Mouse (Mus musculus): ENCODE measurements around the gene Ccr1.
"Not testable (repeated sequence)": the region's sequence is repeated elsewhere in the genome, so short reads cannot be mapped to it uniquely, and the experiment has no call there.

Gene Ccr1

DNA sequence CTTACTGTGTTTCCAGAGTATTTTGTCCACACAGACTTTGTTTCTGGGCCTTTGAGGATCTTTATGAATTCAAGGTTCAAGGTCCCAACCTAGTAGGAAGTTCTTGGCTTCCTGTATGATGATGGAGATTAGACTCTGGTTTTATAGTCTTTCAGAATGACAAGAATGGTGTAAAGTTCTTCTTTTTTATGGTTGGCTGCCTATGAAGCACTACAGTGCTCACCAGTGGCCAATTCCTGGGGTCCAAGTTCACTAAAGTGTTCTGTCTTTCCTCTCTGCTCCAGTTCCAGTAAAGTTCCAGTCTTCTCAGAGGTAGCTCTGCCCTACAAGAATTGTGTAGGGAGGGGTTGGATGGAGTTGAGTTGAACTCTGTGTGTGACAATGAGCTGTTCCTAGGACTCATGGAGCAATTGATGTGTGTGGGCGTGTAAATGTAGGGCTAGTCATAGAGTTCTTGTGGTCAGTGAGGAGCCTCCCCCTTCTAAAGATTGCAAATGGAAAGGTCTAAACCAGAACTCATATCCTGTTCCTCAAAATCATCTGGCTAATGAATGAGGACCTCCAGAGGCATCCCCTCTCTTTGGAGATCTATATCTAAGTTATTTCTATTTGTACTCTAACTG, at the start of gene Ccr1:
Gene Ccr1 (minus strand): TSS at position 403 of the 623 bp plus-strand sequence.
- in situ Hi-C loops (cut with MboI, MseI) = no loop called here

DNA sequence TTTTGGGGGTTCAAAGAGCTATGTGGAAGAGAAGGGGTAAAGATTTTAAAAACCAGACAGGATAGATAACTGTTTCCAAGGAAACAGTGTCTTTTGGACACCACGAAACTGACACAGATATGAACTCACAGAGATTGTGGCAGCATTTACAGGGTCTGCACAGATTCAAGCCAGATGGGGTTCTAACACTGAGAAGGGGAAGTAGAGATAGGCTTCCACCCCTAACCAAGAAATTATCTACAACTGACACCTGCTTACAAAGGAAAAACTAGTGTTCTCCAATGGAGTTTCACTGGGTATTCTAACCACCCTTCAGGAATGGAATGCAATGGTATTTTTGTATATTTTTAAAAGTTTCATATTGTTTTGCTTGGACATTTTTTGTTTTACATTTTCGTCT, 47.6 kb upstream of the Ccr1 start:
- in situ Hi-C loops (cut with MboI, MseI) = no loop called here

DNA sequence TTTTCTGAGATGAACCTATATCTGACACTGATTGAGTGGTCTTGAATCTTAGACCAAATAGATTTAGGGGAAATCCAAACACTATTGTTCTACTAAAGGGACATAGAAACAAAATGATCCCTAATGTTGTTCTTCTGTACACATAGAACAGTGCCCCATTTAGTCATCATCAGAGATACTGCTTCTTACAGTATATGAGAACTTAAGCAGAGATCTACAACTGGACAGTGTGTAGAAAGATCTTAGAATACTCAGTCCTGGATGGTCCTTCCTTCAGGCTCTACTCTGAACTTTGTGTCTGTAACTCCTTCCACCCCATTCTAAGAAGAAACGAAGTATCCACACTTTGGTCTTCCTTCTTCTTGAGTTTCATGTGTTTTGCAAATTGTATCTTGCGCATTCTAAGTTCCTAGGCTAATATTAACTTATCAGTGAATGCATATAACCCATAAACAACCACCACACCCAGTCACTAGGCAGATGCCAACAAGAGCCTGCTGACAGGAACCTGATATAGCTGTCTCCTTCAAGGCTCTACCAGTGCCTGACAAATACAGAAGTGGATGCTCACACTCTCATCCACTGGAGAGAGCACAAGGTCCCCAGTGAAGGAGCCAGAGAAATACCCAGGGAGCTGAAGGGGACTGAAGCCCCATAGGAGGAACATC, 46.6 kb upstream of the Ccr1 start:
- in situ Hi-C loops (cut with MboI, MseI) = no loop called here

DNA sequence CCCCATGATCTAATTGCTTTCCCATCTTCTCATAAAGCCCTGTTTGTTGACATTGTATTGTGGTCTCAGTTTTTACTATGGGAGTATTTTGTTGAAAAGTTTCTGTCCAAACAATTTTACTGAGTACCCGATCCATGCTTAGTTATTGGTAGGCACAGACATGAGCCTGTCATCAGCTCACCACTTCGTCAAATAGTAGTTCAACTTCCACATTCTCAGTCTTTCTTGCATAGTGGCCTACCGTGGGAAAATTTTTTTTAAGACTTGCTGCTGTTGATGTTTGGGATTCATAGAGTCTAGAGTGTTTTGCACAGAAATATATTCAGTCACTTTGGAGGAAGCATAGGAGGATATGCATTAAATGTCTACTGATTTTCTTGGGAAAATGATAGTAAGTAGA, 44.8 kb upstream of the Ccr1 start:
- in situ Hi-C loops (cut with MboI, MseI) = no loop called here

DNA sequence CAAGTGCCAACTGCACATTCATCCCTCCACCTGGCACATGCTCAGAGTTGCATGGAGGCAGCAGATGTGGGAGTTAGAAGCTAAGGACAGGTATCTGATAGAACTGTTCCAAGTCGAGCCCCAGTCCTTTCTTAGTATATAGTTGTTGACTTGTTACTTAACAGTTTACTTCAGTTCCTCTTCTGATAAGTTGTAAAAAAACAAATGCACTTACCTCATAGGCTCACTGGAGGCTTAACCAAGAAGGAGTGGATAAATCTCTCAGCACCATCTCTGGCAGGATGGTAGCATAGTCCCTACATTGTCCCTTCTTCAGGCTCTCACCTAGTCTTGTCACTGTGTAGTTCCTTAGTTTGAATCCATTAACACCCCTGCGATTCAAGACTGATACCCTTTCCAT, 44.2 kb upstream of the Ccr1 start:
- in situ Hi-C loops (cut with MboI, MseI) = no loop called here

DNA sequence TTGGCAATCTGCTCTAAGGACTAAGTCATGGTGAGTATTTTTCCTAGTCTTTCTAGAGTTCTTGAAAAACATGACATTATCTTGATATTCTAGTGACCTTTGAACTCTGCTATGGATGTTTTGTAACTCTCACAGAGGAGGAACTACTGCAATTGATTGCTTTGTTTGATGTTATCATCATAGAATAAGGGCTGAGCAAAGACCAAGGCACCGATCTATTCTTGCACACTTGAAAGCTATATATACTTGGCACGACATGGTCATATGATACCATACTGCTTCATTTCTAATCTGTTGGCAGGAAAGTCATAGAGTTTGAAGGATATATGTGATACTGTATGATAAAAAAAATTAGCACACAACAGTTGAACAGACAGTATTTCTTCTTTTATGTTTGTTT, 31.3 kb upstream of the Ccr1 start:
- in situ Hi-C loops (cut with MboI, MseI) = no loop called here

DNA sequence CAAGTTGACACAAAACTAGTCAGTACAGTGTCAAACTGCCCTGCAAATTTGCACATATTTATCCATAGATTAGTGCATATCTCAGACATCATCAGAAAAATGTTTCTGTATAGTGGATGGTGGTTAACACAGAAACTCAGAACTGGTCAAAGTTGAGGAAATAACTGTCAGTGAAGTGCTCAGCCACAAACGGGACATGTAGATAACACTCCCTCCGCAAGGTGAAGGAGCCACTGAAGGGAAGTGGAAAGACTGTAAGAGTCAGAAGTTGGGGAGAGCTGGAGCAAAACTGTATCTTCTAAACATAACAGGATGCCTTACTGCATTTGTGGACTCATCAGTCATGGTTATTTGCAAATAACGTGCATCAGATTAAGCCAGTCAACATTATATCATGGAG, 29.2 kb upstream of the Ccr1 start:
- in situ Hi-C loops (cut with MboI, MseI) = no loop called here

DNA sequence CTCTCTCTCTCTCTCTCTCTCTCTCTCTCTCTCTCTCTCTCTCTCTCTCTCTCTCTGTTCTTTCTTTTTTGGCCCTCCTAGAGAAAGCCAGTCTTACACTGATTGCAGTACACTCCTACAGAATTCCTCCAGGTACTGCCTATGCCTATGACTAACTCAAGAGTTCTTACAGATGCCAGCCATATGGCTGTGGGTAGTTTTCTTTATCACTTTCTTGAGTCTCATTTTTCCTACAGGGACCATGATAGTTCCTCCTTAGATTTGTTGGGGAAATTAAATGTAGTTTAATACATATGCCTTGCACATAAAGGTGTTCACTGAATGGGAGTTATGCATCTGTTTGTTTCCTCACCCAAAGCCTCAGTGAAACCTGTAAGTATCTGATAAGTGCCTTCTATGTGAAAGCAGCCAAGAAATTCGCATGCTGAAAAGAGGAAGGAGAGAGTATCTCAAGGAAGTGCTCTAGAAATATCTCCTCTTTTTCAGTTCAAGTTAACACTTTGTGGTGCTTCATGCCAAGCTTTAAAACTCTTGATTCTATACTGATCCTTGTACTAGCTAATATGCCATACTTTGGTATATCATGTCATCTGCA, 22.9 kb upstream of the Ccr1 start:
- in situ Hi-C loops (cut with MboI, MseI) = no loop called here

DNA sequence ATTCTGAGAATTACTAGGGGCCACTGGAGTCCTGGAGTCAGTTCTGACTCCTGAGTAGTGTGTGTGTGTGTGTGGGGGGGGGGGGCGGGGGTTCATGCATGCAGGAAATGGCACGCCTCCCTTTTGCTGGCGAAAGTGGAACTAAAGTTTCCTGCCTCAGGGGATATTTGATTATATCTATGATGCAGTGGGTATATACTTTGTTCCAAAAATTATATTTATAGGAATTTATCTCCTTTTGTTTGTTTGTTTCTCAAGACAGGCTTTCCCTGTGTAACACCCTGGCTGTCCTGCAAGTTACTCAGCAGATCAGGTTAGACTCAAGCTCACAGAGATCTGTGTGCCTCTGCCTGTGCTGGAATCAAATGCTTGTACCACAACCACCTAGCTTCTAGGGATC, 21.2 kb upstream of the Ccr1 start:
- in situ Hi-C loops (cut with MboI, MseI) = no loop called here

DNA sequence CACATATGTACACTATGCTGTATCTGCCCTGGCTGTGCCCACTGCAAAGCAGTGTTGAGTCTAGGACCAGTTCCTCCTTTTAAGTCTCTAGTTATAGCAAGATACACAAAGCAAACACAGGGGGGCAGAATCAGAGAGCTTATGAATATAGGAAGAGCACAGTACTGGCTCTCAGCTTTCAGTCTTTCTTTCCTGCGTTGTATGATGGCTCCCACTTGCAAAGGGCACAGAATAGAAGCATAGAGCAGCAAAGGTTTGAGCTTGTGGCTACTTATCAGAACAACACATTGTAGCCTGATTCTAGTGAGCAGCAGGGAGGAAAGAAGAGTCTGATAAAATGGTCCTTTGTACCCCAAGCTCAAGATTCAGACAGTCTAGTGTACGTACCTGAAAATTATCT, 17.7 kb upstream of the Ccr1 start:
- in situ Hi-C loops (cut with MboI, MseI) = no loop called here

DNA sequence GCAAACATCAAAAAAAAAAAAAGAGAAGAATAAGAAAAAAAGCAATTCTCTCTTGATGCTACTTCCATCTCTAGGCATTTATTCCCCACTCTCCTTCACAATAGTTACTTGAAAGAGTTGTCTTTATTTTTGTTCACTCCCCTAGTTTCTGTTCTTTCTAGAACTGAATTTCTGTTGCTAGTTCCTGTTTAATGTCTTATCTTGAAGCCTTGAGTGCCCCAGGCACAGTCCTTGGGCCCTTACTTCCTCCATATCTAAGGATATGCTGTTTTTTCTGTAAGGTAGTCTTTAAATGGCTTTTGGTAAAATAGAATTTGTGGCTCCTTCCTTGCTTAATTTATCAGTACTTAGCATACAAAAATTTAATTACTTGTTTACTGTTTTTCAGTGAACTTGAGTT, 16.5 kb upstream of the Ccr1 start:
- in situ Hi-C loops (cut with MboI, MseI) = no loop called here

DNA sequence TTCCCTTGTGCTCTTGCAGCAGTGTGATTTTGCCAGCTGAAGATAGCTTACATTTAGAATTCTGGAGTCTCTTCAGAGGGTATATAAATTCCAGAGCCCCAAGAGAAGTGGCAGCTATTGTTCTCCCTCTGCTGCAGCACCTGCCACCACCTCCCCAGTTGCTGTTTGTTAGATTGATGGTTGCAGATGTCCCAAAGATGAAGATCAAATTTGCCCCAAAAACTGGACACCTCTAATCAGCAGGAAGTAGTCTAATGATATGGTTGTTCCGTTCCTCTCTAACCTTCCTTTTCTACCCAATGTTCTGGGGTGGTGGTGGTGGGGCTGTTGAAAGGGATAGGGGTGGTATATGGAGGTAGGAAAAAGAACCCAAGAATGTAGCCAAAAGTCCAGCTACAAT, 14.2 kb upstream of the Ccr1 start:
- in situ Hi-C loops (cut with MboI, MseI) = no loop called here

DNA sequence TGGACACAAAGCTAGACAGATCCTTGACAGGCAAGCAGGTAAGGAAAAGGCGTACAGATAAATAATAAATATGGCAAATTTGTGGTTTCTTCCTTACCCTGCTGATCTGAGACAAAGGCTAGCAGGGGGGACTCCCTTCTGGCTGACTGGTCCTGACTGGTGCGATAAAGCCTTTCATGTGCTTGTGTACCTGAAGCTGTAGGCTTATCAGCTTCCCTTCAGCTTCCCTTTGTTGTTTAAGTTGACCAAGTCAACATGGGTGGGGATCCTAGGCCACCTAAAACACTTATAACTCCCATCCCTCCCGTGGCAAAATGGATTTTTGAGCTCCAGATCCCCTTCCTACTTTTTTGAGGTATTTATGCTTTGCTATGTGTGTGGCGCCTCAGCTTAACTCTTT, 13.4 kb upstream of the Ccr1 start:
- in situ Hi-C loops (cut with MboI, MseI) = no loop called here

DNA sequence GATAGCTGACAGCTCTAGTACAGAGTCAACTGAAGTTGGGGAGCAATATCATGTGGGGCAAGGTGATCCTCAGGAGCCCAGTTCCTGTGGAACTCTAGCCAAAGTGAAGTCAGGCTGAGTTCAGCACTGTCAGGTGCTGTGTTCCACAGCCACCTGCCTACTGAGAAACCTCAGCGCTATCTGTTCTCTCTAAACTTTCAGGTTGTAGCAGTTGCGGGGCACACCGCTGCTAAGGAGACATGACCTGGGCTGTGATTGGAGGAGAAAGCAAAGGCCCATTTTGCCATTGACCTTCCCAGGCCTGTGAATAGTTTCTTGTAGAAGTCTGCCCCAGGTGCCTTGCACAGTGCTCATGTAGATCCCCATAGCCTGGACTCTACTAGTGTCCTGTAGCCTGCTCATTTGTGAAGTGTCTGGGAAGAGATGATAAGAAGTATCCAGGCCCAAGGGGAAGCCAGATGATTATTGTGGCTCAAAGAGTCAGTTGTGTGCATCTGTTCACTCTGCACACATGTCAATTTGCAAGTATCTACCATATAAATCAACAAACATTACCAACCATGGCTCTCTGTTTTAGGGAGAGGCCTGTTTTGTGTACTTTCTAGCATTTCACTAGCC, 12.5 kb upstream of the Ccr1 start:
- in situ Hi-C loops (cut with MboI, MseI) = not testable (repeated sequence)

DNA sequence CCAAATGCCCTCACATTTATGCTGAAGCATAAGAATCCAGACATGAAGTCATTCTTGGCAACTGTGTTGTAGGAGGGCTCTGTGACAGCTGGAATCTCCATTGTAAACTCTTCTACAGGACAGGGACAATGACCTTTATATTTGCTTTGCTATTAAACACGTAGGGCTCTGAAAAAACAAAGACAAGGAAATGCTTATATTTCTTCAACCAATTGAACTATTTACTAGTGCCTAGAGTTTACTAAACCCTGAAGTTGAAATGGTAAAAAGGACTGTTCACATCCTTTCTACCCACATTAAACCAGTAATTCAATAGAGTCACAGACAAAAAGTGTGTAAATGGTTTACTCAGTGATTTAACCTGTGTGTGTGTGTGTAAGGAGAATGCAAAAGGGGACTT, 9.8 kb upstream of the Ccr1 start, which contains the start of gene Ccr1l1:
Gene Ccr1l1 (minus strand): TSS at position 101 of the 400 bp plus-strand sequence.
- in situ Hi-C loops (cut with MboI, MseI) = no loop called here

DNA sequence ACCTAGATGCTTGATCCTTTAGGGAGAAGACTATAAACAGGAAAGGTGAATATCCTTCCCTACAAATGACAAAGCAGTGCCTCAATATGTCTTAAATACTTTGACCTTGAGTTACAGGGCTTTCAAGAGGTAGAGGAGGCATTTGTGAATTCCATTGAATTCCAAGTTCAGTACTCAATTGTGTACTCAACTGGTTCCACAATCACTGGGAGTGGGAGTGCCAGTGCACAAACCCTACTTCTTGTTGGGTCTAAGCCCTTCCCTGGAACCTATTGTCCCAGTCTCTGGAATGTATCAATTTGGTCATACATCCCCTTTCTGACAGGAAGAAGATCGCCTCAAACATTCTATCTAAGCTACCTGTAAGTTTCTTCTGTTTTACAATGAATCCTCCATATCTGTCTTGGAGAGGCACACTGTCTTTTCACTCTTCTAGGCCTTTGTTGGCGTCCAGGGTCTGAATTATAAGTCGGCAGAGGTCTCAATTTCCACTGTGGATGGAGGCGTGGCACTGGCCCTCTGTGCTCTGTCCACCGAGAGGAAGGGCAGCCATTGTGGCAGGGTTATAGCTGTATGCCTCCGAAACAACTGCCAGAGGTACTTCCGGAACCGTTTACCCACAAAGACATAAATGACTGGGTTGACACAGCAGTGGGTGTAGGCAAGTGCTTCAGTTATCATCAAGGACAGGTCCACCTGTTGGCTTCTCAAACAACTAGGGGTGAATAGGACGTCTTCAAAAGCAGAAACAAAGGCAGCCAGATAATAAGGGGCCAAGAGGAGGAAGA, 8.6 kb upstream of the Ccr1 start:
- in situ Hi-C loops (cut with MboI, MseI) = no loop called here

DNA sequence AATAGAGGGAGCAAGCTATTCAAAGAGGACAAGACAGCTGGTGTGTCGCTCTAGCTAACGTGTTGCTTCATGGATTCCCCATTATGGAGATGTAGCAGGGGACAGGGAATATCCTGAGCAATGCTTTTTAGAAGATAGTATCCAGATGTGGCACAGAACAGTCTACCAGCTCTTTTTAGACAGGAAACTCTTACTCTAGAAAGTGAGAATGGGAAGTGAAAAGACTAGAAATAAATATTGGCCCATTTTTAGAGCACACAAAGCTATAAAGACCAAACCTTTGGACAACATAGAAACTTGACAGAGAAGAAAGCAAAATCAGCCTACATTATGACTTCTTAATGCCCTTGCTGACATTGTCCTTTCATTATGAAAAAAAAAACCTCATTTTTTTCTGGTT, 7.1 kb upstream of the Ccr1 start:
- in situ Hi-C loops (cut with MboI, MseI) = no loop called here

DNA sequence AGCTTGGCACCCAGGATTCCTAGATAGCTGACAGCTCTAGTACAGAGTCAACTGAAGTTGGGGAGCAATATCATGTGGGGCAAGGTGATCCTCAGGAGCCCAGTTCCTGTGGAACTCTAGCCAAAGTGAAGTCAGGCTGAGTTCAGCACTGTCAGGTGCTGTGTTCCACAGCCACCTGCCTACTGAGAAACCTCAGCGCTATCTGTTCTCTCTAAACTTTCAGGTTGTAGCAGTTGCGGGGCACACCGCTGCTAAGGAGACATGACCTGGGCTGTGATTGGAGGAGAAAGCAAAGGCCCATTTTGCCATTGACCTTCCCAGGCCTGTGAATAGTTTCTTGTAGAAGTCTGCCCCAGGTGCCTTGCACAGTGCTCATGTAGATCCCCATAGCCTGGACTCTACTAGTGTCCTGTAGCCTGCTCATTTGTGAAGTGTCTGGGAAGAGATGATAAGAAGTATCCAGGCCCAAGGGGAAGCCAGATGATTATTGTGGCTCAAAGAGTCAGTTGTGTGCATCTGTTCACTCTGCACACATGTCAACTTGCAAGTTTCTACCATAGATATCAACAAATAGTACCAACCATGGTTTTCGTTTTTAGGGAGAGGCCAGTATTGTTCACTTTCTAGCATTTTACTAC, 1.5 kb downstream of the Ccr1 start:
- in situ Hi-C loops (cut with MboI, MseI) = not testable (repeated sequence)

DNA sequence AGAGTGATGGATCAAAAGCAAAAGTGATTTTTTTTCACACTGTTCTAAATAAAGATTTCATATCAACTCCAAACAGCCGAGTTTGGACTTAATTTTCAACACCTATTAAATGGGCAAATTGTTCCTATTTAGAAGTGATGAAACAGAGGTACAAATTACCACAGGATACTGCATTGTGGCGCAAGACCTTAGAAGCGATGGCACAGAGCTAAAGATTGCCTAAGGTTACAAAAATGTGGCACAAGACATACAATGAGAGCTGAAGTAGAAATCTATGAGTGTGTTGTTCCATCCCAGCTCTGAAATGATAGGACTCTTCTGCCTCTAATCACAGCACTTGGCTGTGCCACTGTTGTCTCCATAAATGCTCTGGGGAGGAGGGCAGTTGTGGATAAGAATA, 3.7 kb downstream of the Ccr1 start:
- in situ Hi-C loops (cut with MboI, MseI) = no loop called here

DNA sequence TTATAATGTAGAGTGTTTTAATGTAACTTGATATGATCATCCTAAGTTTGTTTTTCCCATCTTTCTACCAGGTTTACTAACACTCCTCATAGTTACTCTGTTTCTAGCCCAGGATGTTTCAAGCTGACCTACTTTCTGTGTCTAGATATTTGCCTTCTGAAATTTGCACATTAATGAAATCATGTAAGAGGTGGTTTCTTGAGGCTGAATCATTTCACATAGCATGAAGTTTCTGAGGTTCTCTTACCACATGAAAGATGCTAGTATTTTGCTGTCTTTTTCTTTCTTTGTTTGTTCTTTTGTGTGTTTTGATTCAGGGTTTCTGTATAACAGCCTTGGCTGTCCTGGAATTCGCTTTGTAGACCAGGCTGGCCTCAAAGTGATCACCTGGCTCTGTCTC, 8.3 kb downstream of the Ccr1 start:
- in situ Hi-C loops (cut with MboI, MseI) = no loop called here

DNA sequence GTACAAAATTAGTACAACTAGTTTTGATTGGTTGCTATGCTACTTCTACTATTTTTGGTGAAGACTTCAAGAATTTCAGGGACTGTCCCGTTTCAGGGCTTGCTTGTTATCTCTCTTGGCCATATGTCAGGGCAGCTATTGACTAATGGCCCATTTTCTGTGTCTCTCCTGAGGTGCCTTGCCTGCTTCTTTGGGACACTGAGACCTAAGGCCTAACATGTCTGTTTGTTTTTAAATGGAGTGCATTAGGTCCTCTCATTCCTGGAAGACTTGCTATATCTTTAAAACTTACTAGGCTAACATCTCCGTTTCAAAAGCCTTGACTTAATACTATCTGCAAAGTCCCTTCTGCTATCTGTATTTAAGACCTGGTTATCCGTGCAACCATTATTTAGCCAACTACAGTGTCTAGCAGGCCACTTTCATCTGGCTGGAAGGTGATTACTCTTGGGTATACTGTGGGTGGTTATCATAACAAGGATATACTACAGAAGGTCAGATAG, 10.5 kb downstream of the Ccr1 start:
- in situ Hi-C loops (cut with MboI, MseI) = loop anchor here (10.0 kb wide), 1 partner anchor 893 kb away; no protein-coding TSS in a partner anchor

All from T-helper 2 cell (primary cell).